In genomic region chr10:18886918-18887625, GRCm38 (mm10) we compare ENCODE assay signal across 9 mouse cellular contexts. TPM values are rescaled to one million over a fixed set of nuclear protein-coding genes. Genes with fewer than 3 reads are reported as not detected.
DNase-seq lines count a peak whose midpoint lies in the region; ATAC-seq and TF ChIP-seq lines count a peak whose summit lies in the region.
"Had no signal": no experiment of that assay in that cellular context is flagged by ENCODE, and none has a peak within 500 bp of the region (broad histone marks: within the 10 kb centered on the region; RNA-seq: fewer than 3 reads in every experiment).

No protein-coding gene starts in this region.

- no peak for TF ChIP-seq POLR2A in bone marrow macrophage, adult 2 months (IDR thresholded peaks at IDR 0.05; ENCODE audit: borderline replicate concordance, low read depth, low read length)

- no peaks in the 10 kb centered on the region for H3K36me3 ChIP-seq in forebrain, postnatal 0 days (ENCODE audit: insufficient read depth)
- H3K36me3 ChIP-seq in forebrain, embryonic 11.5 days (ENCODE audit: control insufficient read depth, insufficient read depth, low read length), result no peaks in the 10 kb centered on the region

- H3K9ac ChIP-seq in forebrain, postnatal 0 days, result no peak overlapping the region
- H3K9ac ChIP-seq in forebrain, embryonic 11.5 days (ENCODE audit: low read length), result no peak overlapping the region

- TF ChIP-seq CTCF in forebrain, postnatal 0 days (IDR thresholded peaks at IDR 0.05; ENCODE audit: low read depth), result no peak
- no peak for TF ChIP-seq CTCF in bone marrow macrophage, adult 2 months (IDR thresholded peaks at IDR 0.05; ENCODE audit: low read depth, low read length)

- H3K4me2 ChIP-seq in forebrain, postnatal 0 days (ENCODE audit: low read depth), result no peak overlapping the region
- no peak overlapping the region for H3K4me2 ChIP-seq in forebrain, embryonic 11.5 days (ENCODE audit: low read depth, low read length, severe bottlenecking)

- DNase-seq in forebrain, postnatal 0 days, result peak; percentile 36
- DNase-seq in forebrain, embryonic 11.5 days (ENCODE audit: low spot score), result no peak
- DNase-seq in gastrocnemius, postnatal 25 days, result peak; percentile 36
- peak; percentile 46 to 74 for DNase-seq in kidney, postnatal 36 days
- peak; percentile 77 for DNase-seq in lung, postnatal 36 days

- whole genome bisulfite sequencing in forebrain, postnatal 0 days, result 78% methylated on average over 4 of the region's 4 CpGs
- WGBS in forebrain, embryonic 11.5 days, result 89% methylated on average over 4 of the region's 4 CpGs

- no peaks in the 10 kb centered on the region for H3K4me1 ChIP-seq in forebrain, postnatal 0 days (ENCODE audit: insufficient read depth)
- no peaks in the 10 kb centered on the region for H3K4me1 ChIP-seq in forebrain, embryonic 11.5 days (replicated peaks; ENCODE audit: control insufficient read depth, insufficient read depth, low read length)
- H3K4me1 ChIP-seq in bone marrow macrophage, adult 2 months (ENCODE audit: control insufficient read depth, insufficient read depth, low read length), result peaks cover 28% of the 10 kb centered on the region

- H3K9me3 ChIP-seq in forebrain, postnatal 0 days (ENCODE audit: low read length), result no peaks in the 10 kb centered on the region
- H3K9me3 ChIP-seq in forebrain, embryonic 11.5 days (ENCODE audit: control insufficient read depth, low read length), result no peaks in the 10 kb centered on the region

- H3K27me3 ChIP-seq in forebrain, postnatal 0 days (ENCODE audit: insufficient read depth, low read length), result no peaks in the 10 kb centered on the region
- H3K27me3 ChIP-seq in forebrain, embryonic 11.5 days (ENCODE audit: control insufficient read depth, insufficient read depth, low read length), result no peaks in the 10 kb centered on the region
- H3K27me3 ChIP-seq: CH12.LX had no signal

- no peak for ATAC-seq in forebrain, postnatal 0 days
- no peak for ATAC-seq in forebrain, embryonic 11.5 days (replicated peaks; ENCODE audit: low FRiP score)
- ATAC-seq in activated CD4-positive, CD25-positive, alpha-beta regulatory T cell, adult 4 months, result no peak
- no peak for ATAC-seq in CD4-positive, CD25-positive, alpha-beta regulatory T cell, adult 4 months

- no peak overlapping the region for H3K4me3 ChIP-seq in forebrain, postnatal 0 days (ENCODE audit: low read depth, low read length)
- H3K4me3 ChIP-seq in forebrain, embryonic 11.5 days (ENCODE audit: low read depth, low read length), result no peak overlapping the region
- H3K4me3 ChIP-seq in bone marrow macrophage, adult 2 months (ENCODE audit: insufficient read depth, low read length), result no peak overlapping the region

- no peak overlapping the region for H3K27ac ChIP-seq in forebrain, postnatal 0 days (ENCODE audit: low read depth, low read length)
- no peak overlapping the region for H3K27ac ChIP-seq in forebrain, embryonic 11.5 days (ENCODE audit: low read depth, low read length)
- 0 out of 2 replicates have a peak overlapping the region, but pooled peaks have one; percentile 18 for H3K27ac ChIP-seq in bone marrow macrophage, adult 2 months (ENCODE audit: insufficient read depth, low read depth, low read length)

RNA-seq across cellular contexts. Expression of gene Perp, which starts 42.3 kb away (rescaled TPM):
- 11.5 and 14.5 TPM in 2 replicates for total RNA-seq in forebrain, postnatal 0 days (2014; rRNA removed)
- 14.9 and 18.1 TPM in 2 replicates for polyA plus RNA-seq in forebrain, postnatal 0 days (2015; fragmentation: Nextera tagmentation; extraction: Ambion mirVana)
- 11.4 and 11.8 TPM in 2 replicates for polyA plus RNA-seq in forebrain, embryonic 11.5 days (2014; fragmentation: Nextera tagmentation; extraction: Ambion mirVana)
- not detected in 2 replicates for polyA plus RNA-seq in bone marrow macrophage, adult 2 months (2012; ENCODE audit: insufficient read depth, insufficient read length, missing spikeins)
- 1 to 10 TPM; 1.5 to 2.2 TPM for total RNA-seq in gastrocnemius, postnatal 25 days (2021)
- 1 to 10 TPM in 1 of 2 experiments, under 1 TPM in 1; 0.40 to 1.2 TPM for polyA plus RNA-seq in activated CD4-positive, CD25-positive, alpha-beta regulatory T cell, adult 4 months (2017; shearing (Covaris generic))
- polyA plus RNA-seq in CD4-positive, CD25-positive, alpha-beta regulatory T cell, adult 4 months (2017; shearing (Covaris generic)), result under 1 TPM; 0.65 to 0.84 TPM
